Mouse (Mus musculus) urinary bladder, adult 18-20 months (tissue): Measurements from ENCODE around the gene Abcb9.

Experiments
- DNase-seq, 2 experiments: peaks; one replicate each; pipeline ENCODE4 v3.0.0; 2022; ENCODE audit warnings: low spot score in 2 of 2, mixed read lengths in 2 of 2

The Abcb9 gene

DNA sequence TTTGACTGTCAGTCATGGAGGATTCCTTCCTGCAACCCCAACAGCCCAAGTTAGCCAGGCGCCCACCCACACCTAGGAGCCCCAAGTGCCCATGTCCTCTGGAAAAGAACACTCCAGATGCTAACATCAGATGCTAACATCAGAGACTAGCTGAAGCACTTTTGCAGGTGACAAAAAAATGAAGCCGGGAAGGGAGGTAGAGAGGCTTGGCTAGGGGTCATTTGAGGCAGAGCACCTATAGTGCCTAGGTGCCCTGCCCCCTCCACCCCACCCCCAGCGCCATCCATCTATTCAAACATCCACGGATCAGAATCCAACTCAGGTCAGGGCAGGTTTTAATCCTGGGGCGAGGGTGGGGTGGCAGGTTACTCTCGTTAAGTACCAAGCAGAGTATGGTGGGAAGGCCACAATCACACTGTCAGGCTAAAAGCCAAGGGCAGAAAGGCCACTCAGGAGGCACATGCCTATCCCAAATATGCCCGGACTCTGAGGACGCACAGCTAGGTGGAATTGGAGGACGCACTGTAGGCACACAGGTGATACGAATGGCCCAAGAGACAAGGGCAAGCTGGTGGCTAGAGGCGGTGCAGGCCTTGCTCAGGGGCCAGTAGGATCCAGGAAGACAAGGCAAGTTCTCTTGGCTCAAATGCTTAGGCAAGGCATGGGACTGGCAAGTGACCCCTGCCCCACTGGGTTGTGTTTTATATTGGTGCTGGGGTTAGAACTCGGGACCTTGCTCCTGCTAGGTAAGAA, 1.6 kb downstream of the Abcb9 start:
- DNase-seq = no peak

DNA sequence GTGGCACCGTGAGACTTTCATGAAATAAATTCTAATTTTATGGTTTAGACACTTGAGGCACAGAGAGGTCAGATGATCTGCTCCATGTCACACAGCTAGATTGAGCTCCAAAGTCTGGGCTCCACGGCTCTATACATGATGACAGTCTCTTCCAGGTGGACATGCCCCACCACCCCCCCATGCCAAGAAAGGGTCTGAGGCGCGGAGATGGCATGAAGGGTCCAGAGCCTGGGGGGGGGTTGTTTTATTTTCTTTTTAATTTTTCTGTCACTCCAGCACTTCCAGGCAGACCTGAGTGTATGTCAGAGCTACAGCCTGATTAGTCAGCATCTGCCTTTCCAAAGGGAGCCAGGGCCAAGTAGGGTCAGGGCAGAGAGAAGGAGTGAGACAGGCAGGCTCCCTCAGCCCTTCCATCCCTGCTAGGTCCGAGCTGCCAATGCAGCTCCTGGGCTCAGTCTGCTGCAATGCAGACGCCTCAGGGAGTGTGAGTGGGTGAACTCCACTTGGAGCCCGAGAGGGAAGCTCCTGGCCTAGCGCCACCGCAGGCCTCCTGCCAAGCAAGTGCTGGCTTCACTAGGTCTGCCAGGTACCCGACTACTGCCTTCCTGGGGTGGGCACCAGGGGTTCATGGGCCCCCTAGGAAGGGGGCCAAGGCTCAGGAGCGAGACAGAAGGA, 2.3 kb downstream of the Abcb9 start:
- DNase-seq = no peak

DNA sequence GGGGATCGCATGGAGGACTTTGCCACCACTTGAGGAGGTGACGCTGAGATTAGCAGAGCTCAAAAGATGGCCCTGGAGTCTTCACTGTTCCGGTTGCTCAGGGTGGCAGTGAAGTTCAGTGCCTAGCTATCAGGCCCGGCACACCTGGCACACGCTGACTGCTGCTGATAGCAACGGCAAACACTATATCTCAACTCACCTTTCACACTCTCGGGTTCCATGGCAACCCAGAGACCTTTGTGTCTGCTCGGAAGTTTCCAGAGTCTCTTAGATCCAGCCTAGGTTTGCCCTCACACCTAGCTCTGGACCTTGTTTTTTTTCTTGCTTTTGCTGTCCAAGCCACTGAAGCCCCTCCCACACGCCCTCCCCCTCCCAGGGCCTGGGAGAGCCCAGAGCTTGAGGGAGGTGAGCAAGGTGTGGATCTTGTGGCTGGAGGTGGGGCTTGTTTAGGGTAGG, 3.6 kb downstream of the Abcb9 start:
- no peak for DNase-seq

DNA sequence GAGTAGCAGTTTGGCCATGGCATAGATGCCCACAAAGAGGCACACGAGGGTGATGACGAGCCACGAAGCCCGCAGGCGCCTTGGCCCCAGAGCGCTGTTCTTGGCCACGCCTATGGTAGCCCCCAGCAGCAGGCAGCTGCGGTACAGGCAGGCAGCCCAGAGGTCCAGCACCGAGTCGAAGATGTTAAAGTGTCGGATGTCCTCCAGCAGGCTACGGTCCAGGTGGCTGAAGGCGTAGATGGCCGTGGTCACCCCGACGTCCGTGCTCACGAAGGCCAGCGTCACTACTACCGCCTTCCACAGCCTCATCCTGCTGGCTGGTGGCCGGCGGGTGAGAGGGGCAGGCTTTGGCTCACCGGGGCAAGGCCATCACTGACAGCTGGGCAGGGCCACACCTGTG, 5.7 kb downstream of the Abcb9 start:
- no peak for DNase-seq

DNA sequence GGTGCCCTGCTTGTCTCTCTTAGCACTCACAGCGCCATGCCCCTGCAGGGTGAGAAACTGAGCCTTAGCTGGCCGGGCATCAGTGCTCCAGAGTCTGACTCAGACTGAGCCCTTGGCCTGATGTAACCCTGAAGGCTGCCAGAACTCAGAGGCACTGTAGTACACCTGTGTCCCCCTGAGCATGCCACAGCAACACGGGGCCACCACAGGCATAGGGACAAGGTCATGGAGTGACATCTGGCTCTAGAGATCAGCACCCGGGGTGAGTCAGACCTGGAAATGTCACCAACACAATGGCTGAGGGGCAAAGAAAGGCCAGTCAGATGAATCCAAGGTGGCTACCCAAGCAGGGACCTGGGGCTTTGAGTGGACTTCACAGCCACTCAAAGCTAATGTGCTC, 8.7 kb downstream of the Abcb9 start:
- DNase-seq = no peak

DNA sequence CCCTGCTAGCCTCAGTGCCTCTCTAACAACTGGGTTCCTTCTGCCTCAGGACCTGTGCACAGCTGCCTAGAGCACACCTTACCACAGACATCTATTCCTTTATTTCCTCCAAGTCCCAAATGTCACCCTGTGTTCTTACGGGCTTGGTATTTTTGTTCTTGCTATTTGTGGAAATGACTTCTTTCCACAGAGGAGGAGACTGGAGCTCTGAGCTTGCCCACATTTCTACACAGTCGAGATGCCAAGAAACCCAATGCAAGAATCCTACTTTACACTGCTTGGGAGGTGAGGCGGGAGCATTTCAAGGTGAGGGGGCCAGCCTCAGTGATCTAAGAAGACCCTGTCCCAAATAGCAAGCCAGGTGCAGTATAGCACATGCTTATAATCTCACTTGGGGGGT, 10.1 kb downstream of the Abcb9 start:
- DNase-seq = no peak

DNA sequence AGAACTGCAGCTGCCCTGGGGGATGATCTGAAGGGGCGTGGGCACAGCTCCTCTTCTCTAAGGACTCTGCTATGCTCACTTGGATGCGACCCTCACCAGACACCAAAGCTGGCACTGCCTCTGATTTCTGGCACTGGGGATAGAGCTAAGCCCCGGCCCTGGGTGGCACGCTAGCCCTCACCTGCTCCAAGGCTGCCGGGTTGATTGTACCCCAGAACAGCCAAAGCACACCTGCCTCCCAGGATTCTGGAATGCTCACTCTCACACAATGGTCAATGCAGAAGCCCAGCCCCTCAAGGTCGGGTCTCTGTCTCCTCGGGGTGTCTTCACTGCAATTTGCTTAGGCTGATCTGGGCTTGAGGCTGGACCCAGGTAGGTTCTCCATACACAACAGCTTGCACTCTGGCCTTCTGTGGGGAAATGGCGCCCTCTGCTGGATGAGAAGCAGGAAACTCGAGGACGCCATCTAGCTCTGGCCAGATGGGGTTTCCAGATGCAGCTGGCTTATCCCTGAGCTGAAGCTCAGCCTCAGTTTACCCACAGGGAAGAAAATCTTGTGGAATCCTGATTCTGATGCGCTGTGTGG, 10.9 kb downstream of the Abcb9 start:
- DNase-seq = peak; percentile 78 to 81

DNA sequence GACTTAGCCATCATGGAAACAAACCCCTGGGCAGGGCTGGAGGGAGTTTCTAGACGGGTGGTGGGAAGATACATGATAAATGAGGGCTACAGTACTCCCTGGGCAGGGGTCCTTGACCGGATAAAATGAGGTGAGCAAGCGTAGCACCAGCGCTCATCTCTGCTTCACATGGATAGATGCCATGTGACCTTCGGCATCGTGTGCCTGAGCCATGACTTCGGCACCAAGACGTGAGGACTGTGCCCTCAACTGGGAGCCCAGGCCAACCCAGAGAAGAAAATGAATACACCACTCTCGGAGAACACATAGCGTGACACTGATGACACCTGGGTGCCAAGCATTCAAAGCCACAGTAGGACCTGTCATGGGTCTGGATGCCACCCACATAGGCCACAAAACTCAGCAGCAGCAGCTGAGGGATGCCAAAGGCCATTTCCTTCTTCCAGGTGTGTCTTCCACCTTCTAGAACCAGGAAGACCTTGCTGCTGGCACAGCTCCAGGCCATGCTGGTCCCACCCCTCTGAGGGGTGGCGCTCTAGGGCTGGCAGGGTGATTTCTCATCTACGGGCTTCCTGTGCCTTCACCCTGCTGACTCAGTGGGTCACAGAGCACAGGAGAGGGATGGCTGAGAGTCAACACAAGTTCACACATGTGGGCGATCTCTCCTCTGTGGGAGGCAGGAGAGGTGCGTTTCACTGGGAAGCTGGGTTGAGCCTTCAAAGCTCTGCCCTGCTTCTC, 11.6 kb downstream of the Abcb9 start:
- peak; percentile 73 to 84 for DNase-seq

DNA sequence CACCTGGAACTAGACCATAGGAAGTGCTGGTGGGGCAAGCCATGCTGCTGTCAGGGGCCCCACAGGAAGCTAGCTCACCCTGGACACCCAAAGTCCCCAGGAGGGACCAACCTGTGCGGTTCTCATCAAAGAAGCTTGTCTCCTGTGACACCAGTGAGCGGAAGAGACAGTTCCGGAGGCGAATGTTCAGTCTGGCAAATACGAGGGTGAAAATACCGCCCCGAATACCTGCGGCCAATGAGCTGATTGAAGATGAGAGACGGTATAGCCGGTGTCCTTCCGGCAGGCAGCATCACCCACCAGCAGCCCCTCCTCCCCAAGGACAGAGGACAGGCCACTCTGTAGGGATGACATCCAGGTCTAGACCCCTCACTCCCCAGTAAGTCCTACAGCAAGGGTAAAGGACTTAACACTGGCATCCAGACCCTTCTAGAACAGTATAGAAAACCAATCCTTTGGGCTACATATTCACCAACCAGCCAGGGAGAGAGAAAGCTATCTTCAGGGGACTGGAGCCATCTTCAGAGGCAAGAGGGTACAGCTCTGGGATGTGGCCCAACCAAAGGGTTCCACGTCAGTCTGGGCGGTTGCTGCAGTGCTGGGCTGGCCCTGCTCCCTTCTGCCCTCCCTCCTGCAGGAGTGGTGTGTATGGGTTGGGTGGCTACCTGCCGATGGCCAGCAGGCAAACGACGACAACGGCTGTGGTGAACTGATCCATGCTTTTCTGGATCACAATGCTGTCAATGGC, 12.5 kb downstream of the Abcb9 start:
- DNase-seq = no peak

DNA sequence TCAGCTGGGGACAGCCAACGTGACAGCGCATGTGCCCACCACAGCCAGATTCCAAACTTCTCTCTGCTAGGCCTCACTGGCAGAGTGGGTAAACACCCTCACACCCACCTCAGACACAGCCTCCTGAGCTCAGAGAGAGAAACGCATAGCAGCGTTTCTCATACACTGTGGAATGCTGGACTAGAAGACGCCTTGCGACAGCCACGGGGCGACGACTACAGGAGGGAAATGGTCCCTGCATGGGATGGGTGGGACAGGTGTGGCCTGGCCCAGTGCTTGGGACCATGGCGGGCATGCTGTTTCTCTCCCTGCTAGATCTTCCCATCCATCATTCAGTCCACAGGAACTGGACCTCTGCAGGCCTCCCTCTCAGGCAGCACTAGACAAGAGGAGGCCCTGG, 13.2 kb downstream of the Abcb9 start:
- no peak for DNase-seq

DNA sequence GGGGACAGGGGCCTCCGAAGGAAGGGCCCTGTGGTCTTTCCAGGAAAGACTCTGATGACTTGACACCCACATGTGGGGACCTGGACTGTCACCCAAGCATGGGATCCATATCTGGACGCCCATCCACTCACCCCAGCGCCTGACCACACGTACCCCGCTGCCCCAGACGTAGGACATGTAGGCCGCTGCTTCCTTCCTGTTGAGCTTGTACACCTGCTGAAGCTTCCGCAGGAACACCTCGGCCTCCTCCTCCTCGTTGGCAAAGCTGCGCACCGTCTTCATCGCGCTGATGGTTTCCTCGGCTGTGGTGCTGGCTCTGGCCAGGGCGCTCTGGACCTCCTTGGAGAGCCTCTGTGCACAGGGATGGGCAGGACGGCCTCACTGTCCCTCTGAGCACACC, 15.7 kb downstream of the Abcb9 start:
- no peak for DNase-seq

DNA sequence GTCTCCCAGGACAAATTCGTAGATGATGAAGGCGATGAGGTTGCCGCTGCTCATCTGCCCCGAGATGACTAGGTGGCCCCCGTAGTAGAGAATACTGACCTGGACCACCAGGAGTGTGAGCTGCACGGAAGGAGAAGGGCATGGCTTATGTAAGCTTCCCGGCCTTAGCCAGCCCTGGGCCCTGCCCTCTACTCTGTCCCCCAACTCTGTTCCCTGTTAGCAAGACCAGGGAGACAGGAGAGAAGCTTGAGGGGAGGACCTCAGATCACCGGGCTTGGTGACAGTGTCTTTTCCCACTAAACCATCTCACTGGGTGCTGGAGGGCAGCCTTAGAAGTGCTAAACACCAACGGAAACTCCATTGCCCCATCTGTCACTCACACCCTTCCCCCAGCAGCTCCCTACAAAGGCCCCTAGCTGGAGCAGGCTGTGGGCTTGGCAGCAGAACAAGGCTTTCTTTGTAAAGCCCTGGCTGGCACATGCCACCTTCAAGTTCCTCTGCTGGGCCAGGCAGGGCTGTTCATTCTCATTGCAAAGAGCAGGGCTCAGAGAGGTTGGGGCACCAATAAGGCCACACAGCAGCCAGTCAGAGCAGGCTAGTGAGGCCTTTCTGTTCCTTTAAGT, 16.7 kb downstream of the Abcb9 start:
- DNase-seq = no peak

DNA sequence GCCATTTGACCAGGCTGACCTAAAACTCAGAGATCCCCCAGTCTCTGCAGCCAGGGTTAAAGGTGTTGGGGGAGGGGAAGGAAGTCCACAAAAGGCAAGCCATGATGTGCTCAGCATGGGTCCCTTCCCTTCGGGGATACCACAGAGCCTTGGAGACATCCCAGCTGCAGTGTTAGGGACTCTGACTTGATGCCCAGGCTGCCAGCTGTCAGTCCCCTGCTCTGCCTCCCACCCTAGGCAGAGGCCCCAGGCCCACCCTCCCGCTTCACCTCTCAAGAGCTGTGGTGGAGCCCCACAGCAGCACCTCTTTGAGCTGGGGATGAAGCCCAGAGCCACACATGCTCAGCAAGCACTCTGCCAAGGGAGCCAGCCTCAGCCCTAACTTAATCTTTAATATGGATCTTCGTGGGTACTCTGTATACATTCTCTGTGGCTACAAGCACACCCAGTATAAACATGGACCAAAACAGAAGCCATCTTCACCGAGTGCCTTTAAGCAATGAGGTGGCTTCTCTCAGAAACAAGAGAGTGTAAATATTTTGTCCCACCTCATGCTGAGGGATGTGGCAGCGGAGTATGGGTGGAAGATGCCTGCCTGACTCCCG, 17.6 kb downstream of the Abcb9 start:
- DNase-seq = no peak

DNA sequence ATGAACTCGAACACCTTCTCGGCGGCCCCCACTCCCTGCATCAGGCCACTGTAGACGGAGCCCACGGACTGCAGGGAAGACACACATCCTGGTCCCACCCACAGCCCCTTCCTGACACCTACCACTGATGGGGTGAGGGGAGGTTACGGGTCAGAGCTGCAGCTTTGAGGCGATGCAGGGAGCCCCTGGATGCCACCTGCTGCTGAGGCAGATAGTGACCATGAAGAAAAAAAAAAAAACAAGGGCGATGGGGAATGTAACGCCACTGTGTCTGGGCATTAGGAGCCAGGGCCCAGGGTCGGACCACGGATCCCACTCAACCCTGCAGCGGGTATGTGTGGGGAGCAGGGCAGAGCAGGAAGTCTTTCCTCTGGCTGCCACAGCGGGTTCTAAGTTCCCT, 18.4 kb downstream of the Abcb9 start:
- no peak for DNase-seq

DNA sequence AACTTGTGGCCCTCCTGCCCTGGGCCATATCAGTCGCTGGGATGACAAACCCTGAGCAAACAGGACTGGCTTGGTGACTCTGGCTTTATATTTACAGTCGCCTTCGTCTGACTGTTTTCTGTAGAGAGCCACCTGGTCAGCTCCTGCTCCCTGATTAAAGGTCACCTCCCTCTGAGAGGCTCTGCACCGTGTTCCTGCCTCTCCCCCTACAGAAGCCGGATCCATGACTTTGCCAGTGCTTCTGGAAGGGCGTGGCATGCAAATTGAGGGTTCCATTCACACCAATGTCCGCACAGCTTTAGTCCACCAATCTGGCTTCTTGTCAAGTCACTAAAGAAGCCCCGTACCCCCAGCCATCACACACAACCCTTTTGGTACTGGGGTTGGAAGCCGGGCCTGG, 19.0 kb downstream of the Abcb9 start:
- DNase-seq = no peak

DNA sequence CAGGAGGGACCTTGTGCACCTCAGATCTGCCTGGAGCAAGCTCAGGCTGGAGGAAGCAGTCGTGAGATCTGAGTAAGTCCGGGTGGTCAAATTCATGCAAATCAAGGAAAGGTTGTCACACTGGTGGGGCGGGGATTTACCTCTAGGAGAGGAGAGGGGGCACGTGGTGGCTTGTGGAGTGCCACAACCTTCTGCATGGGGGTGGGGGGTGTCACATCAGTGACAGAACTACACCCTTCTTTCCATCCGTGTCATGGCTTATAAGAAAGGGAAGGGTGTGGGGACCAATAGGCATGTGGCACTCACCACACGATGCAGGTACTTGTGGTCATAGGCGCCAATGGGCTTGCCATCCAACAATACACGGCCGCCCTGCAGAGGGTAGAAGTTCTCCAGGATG, 19.9 kb downstream of the Abcb9 start:
- no peak for DNase-seq

DNA sequence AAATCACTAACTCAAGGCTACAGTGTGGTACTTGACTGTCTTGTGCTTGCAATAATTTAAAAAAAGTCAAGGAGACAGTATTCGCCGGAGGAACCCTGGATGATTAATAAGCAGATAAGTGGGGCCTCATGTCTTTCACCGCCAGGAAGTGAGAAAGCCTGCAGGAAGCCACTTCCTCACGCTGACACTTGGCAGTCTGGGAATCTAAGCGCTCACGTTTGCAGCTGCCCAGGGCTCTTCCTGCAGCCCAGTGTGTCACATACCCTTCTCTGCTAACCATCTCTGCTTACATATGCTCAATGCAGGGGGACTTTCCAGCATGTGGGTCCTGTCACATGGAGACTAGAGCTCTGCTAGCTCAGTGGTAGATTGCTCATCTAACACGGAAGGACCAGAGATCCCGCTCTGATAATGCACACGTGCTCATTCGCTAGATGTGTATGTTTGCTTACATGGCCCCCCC, 20.7 kb downstream of the Abcb9 start:
- DNase-seq = no peak

DNA sequence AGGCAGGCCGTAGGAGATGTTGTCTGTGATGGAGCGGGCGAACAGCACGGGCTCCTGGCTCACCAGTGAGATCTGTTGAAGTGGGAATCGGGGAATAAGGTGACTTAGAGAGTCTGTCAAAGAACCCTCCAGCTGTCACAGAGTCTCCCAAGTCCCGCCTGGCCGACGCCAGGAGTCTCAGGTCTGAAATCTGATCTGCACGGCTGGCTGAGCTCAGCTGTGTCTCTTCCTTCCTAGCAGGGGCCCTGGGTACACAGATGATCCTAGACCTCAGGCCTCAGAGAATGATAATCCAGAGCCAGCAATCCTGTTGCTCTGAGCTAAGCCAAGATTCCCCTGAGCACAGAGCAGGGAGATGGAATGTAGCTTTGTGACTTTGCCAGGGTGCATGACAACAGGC, 21.9 kb downstream of the Abcb9 start:
- no peak for DNase-seq

DNA sequence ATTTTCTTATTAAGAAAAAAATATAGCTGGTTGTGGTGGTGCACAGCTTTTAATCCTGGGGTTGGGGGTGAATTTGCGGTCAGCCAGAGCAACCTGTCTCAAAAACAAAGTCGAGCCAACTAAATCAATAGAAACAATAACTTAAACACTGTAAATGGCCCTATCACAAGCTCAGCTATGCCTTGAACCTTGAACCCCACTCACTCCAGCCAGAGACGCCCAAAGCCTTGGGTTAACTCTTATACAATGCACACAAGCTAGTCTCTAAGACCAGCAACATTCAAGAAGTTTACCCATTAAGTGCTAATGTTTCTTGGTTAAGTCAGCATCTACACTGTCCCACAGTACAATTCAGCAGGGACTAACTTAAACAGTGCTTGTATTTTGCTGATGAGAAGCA, 25.9 kb downstream of the Abcb9 start:
- DNase-seq = no peak

DNA sequence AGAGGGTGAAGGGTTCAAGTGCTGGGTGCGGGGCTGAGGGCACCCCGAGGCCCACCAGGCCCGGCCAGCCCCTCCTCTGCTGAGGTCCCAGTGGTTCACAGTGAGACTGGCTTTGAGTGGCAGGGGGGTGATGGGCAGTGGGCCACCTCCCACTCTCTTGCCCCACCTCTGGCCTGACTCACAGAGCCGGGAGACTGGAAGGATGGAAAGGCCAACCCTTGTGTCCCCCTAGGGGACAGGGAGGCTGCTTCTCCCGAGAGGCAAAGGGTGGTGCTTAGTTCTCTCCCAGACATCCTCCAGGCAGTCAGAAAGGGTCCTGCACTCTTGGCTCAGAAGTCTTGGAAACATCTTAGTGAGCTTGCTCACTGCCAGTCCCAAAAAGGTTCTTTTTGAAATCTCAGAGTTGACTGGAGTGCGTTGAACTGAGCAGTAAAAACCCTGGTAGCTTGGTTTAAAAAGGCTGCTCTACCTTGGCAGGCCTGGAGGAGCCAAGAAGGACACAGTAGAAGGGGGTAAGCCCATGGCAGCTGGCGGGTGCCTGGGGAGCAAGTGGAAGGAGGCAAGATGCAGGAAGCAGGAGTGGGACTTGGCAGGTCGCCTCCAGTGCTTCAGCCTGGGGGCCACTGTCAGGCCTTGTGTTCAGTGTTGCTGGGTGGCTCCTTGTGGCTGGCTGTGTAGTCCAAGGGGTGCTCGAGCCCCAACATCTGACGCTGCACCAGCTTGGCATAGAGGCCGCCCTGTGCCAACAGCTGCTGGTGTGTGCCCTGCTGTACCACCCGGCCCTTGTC, 33.4 kb downstream of the Abcb9 start:
- no peak for DNase-seq
